Mouse (Mus musculus): ENCODE measurements around the gene Rdh5. TPM values are rescaled to one million over a fixed set of nuclear protein-coding genes. Genes with fewer than 3 reads are reported as not detected.

Rdh5 gene
- total RNA-seq, 2 experiments from 2014 or later = 5.1 to 5.2 TPM

GRCm38 (mm10) chr10:128896807-128897206, 25.9 kb downstream of the Rdh5 start:
- Histone ChIP-seq H3K4me3 (no peak overlapping the region), H3K27ac (no peak overlapping the region)
- DNase-seq = no peak
- no peak for TF ChIP-seq CTCF (IDR thresholded peaks at IDR 0.05)
- intact Hi-C loops (cut with DNase I) = no loop called here

GRCm38 (mm10) chr10:128895952-128896693, 26.6 kb downstream of the Rdh5 start:
- peak; percentile 26 for DNase-seq
- no peak for TF ChIP-seq CTCF (IDR thresholded peaks at IDR 0.05)
- Histone ChIP-seq H3K4me3 (peak overlapping the region; percentile 40), H3K27ac (no peak overlapping the region)
- intact Hi-C loops (cut with DNase I) = loop anchor here (1.0 kb wide), 1 partner anchor 51 kb away; no protein-coding TSS in a partner anchor

GRCm38 (mm10) chr10:128895437-128895836, 27.3 kb downstream of the Rdh5 start:
- DNase-seq = peak; percentile 50
- intact Hi-C loops (cut with DNase I) = loop anchor here (1.0 kb wide), 1 partner anchor 50 kb away; no protein-coding TSS in a partner anchor
- H3K4me3 ChIP-seq = peak overlapping the region; percentile 40
- peak; percentile 85 for TF ChIP-seq CTCF (IDR thresholded peaks at IDR 0.05)
- H3K27ac ChIP-seq = no peak overlapping the region

GRCm38 (mm10) chr10:128892246-128892645, 30.4 kb downstream of the Rdh5 start:
- Histone ChIP-seq H3K27ac (peak overlapping the region; percentile 51; the same call in 1 of the 2 replicates), H3K4me3 (peak overlapping the region; percentile 71)
- no peak for TF ChIP-seq CTCF (IDR thresholded peaks at IDR 0.05)
- intact Hi-C loops (cut with DNase I) = no loop called here
- DNase-seq = no peak

GRCm38 (mm10) chr10:128891296-128892094, 31.2 kb downstream of the Rdh5 start, which contains the start of gene Gdf11:
Gdf11 (minus strand) TSS chr10:128891718.
- no peak for TF ChIP-seq CTCF (IDR thresholded peaks at IDR 0.05)
- Histone ChIP-seq H3K4me3 (peak within 1 kb of the TSS; percentile 71), H3K27ac (peak within 1 kb of the TSS; percentile 58)
- intact Hi-C loops (cut with DNase I) = no loop called here
- DNase-seq = peak; percentile 68

- no peak for TF ChIP-seq CTCF (IDR thresholded peaks at IDR 0.05)
- intact Hi-C loops (cut with DNase I) = no loop called here
- Histone ChIP-seq H3K27ac (peak overlapping the region; percentile 58), H3K4me3 (peak overlapping the region; percentile 71)
- no peak for DNase-seq
Measured at GRCm38 (mm10) chr10:128890383-128891295, 32.0 kb downstream of the Rdh5 start.

- no peak for TF ChIP-seq CTCF (IDR thresholded peaks at IDR 0.05)
- intact Hi-C loops (cut with DNase I) = no loop called here
- H3K27ac ChIP-seq = no peak overlapping the region
- no peak for DNase-seq
- peak overlapping the region; percentile 71; the same call in 1 of the 2 replicates for H3K4me3 ChIP-seq
Measured at GRCm38 (mm10) chr10:128889846-128890245, 32.8 kb downstream of the Rdh5 start.

GRCm38 (mm10) chr10:128888941-128889827, 33.5 kb downstream of the Rdh5 start:
- Histone ChIP-seq H3K27ac (no peak overlapping the region), H3K4me3 (peak overlapping the region; percentile 26)

GRCm38 (mm10) chr10:128882067-128882466, 40.6 kb downstream of the Rdh5 start:
- no peak for TF ChIP-seq CTCF (IDR thresholded peaks at IDR 0.05)
- intact Hi-C loops (cut with DNase I) = no loop called here
- no peak for DNase-seq
- H3K4me3 ChIP-seq = no peak overlapping the region
- no peak overlapping the region for H3K27ac ChIP-seq

More at GRCm38 (mm10) chr10:128888941-128889827, 33.5 kb downstream of the Rdh5 start:
- DNase-seq = no peak
- intact Hi-C loops (cut with DNase I) = no loop called here
- TF ChIP-seq CTCF (IDR thresholded peaks at IDR 0.05) = no peak

GRCm38 (mm10) chr10:128878811-128879210, 43.9 kb downstream of the Rdh5 start:
- H3K4me3 ChIP-seq = no peak overlapping the region
- DNase-seq = no peak
- no peak overlapping the region for H3K27ac ChIP-seq
- TF ChIP-seq CTCF (IDR thresholded peaks at IDR 0.05) = no peak
- intact Hi-C loops (cut with DNase I) = no loop called here

- no peak for TF ChIP-seq CTCF (IDR thresholded peaks at IDR 0.05)
- DNase-seq = no peak
- Histone ChIP-seq H3K27ac (no peak overlapping the region), H3K4me3 (no peak overlapping the region)
- intact Hi-C loops (cut with DNase I) = no loop called here
Measured at GRCm38 (mm10) chr10:128878291-128878690, 44.4 kb downstream of the Rdh5 start.

Measured in gastrocnemius, adult 2 months (tissue).